Mouse (Mus musculus) lung, postnatal 0 days (tissue): ENCODE measurements around the gene Wfdc15b. TPM values are rescaled to one million over a fixed set of nuclear protein-coding genes. Genes with fewer than 3 reads are reported as not detected.
"Not testable (repeated sequence)": the region's sequence is repeated elsewhere in the genome, so short reads cannot be mapped to it uniquely, and the experiment has no call there.

Experiments
- ATAC-seq: fragments of 200-750 bp; cut with Nextera tagmentation; 2 replicates; pipeline ENCODE4 v1.8.0; 2017; ENCODE audit warnings: moderate library complexity
- DNase-seq: peaks from one replicate; pipeline ENCODE4 v3.0.0-alpha.2; 2016; ENCODE audit warnings: low spot score
- H3K27ac ChIP-seq: fragments of 300-500 bp; sonication (generic); 2 replicates; pipeline ENCODE4 v1.5.1; 2014; ENCODE audit warnings: antibody characterized with exemption, mild to moderate bottlenecking, low read length, mixed read lengths
- H3K27me3 ChIP-seq: fragments of 300-500 bp; sonication (generic); replicated peaks from 2 replicates; pipeline ENCODE4 v1.6.1; 2014; ENCODE audit warnings: low read length, mixed read lengths; ENCODE audit not compliant: insufficient read depth
- H3K36me3 ChIP-seq: fragments of 300-500 bp; sonication (generic); 2 replicates; pipeline ENCODE4 v1.6.1; 2014; ENCODE audit warnings: low read length, mixed read lengths; ENCODE audit not compliant: insufficient read depth
- H3K4me1 ChIP-seq: fragments of 300-500 bp; sonication (generic); 2 replicates; pipeline ENCODE4 v1.6.1; 2014; ENCODE audit warnings: antibody characterized with exemption, low read depth, low read length, mixed read lengths; ENCODE audit not compliant: insufficient read depth
- H3K4me2 ChIP-seq: fragments of 300-500 bp; sonication (generic); replicated peaks from 2 replicates; pipeline ENCODE4 v1.6.1; 2014; ENCODE audit warnings: low read depth, mild to moderate bottlenecking, low read length, moderate library complexity, mixed read lengths
- H3K4me3 ChIP-seq: fragments of 300-500 bp; sonication (generic); 2 replicates; pipeline ENCODE4 v1.5.1; 2014; ENCODE audit warnings: low read depth, low read length
- H3K9ac ChIP-seq: fragments of 300-500 bp; sonication (generic); replicated peaks from 2 replicates; pipeline ENCODE4 v1.6.1; 2014; ENCODE audit warnings: low read depth, mild to moderate bottlenecking
- H3K9me3 ChIP-seq: fragments of 300-500 bp; sonication (generic); 2 replicates; pipeline ENCODE4 v1.6.1; 2016; ENCODE audit warnings: low read length, mixed read lengths
- CTCF ChIP-seq: IDR thresholded peaks from 2 replicates; pipeline ENCODE4 v1.5.1; 2016; ENCODE audit warnings: antibody characterized with exemption, mild to moderate bottlenecking
- EP300 ChIP-seq: IDR thresholded peaks from 2 replicates; pipeline ENCODE4 v1.6.1; 2016; ENCODE audit warnings: antibody characterized with exemption, mild to moderate bottlenecking, control low read depth
- WGBS: fragments of 180-500 bp; shearing (Covaris S2); extraction: QIAGEN DNeasy Blood & Tissue Kit; methylation state at CpG from one replicate; pipeline ENCODE4 v1.1.7; 2014; 5-methylcytosine and 5-hydroxymethylcytosine counted together
- polyA plus RNA-seq: library from polyadenylated mRNA; unstranded; fragments of >200 nt; fragmentation: Nextera tagmentation; extraction: Ambion mirVana; gene quantifications from 2 replicates; pipeline ENCODE4 v1.2.1, GENCODE M21; 2015

The Wfdc15b gene
- not detected in 2 replicates for polyA plus RNA-seq

- no peak for TF ChIP-seq CTCF
- no peak for TF ChIP-seq EP300
- H3K27me3 ChIP-seq: no peaks in the 10 kb centered on the region
- no peak within 1 kb of the TSS for H3K4me2 ChIP-seq
- no peak within 1 kb of the TSS for H3K27ac ChIP-seq
- DNase-seq (no peak), ATAC-seq (no peak)
- no peaks in the 10 kb centered on the region for H3K9me3 ChIP-seq
- WGBS: 29% methylated on average over 11 of the region's 11 CpGs
- no peak within 1 kb of the TSS for H3K4me3 ChIP-seq
- no peaks in the 10 kb centered on the region for H3K36me3 ChIP-seq
- H3K4me1 ChIP-seq: no peaks in the 10 kb centered on the region
- no peak within 1 kb of the TSS for H3K9ac ChIP-seq
Observed at GRCm38 (mm10) chr2:164221522-164221921, at the start of gene Wfdc15b. Gene Wfdc15b (minus strand): TSS chr2:164221660.

- not testable (repeated sequence) for H3K4me3 ChIP-seq, H3K4me2 ChIP-seq, H3K9me3 ChIP-seq, H3K27ac ChIP-seq, ATAC-seq, DNase-seq, H3K4me1 ChIP-seq, H3K27me3 ChIP-seq, H3K36me3 ChIP-seq, H3K9ac ChIP-seq
- 60% methylated on average over 1 of the region's 1 CpGs for WGBS
Observed at GRCm38 (mm10) chr2:164256540-164256939, 35.1 kb upstream of the Wfdc15b start, which contains the start of gene Svs3b. Gene Svs3b (minus strand): TSS chr2:164256640.

GRCm38 (mm10) chr2:164238366-164238765, 16.9 kb upstream of the Wfdc15b start, which contains the start of gene Svs2:
Gene Svs2 (minus strand): TSS chr2:164238466.
- WGBS: 75% methylated on average over 3 of the region's 3 CpGs
- TF ChIP-seq CTCF (no peak), EP300 (no peak)
- ATAC-seq (no peak), DNase-seq (no peak)
- Histone ChIP-seq H3K9me3 (no peaks in the 10 kb centered on the region), H3K9ac (no peak within 1 kb of the TSS), H3K4me3 (no peak within 1 kb of the TSS), H3K27ac (no peak within 1 kb of the TSS), H3K4me2 (no peak within 1 kb of the TSS), H3K36me3 (no peaks in the 10 kb centered on the region), H3K4me1 (no peaks in the 10 kb centered on the region), H3K27me3 (no peaks in the 10 kb centered on the region)

- Histone ChIP-seq H3K4me1 (no peaks in the 10 kb centered on the region), H3K27me3 (no peaks in the 10 kb centered on the region), H3K9ac (no peak overlapping the region), H3K4me2 (no peak overlapping the region), H3K27ac (no peak overlapping the region), H3K9me3 (no peaks in the 10 kb centered on the region), H3K36me3 (no peaks in the 10 kb centered on the region), H3K4me3 (no peak overlapping the region)
- no peak for ATAC-seq
- WGBS: 71% methylated on average over 8 of the region's 8 CpGs
- no peak for TF ChIP-seq CTCF
- no peak for TF ChIP-seq EP300
- no peak for DNase-seq
Observed at GRCm38 (mm10) chr2:164232671-164233070, 11.2 kb upstream of the Wfdc15b start.

GRCm38 (mm10) chr2:164228361-164229070, 7.1 kb upstream of the Wfdc15b start:
- Histone ChIP-seq H3K9ac (no peak overlapping the region), H3K4me1 (no peaks in the 10 kb centered on the region), H3K4me3 (no peak overlapping the region), H3K27me3 (no peaks in the 10 kb centered on the region), H3K4me2 (no peak overlapping the region), H3K27ac (no peak overlapping the region), H3K36me3 (no peaks in the 10 kb centered on the region), H3K9me3 (no peaks in the 10 kb centered on the region)
- ATAC-seq (no peak), DNase-seq (no peak)
- TF ChIP-seq EP300 (no peak), CTCF (no peak)
- WGBS: 78% methylated on average over 8 of the region's 8 CpGs

- ATAC-seq: no peak
- no peak overlapping the region for H3K27ac ChIP-seq
Observed at GRCm38 (mm10) chr2:164219295-164219694, 2.2 kb downstream of the Wfdc15b start.

More at GRCm38 (mm10) chr2:164219295-164219694, 2.2 kb downstream of the Wfdc15b start:
- Histone ChIP-seq H3K4me3 (no peak overlapping the region), H3K36me3 (no peaks in the 10 kb centered on the region), H3K4me1 (no peaks in the 10 kb centered on the region), H3K4me2 (no peak overlapping the region), H3K9ac (no peak overlapping the region), H3K27me3 (no peaks in the 10 kb centered on the region), H3K9me3 (no peaks in the 10 kb centered on the region)
- no peak for DNase-seq
- TF ChIP-seq CTCF (no peak), EP300 (no peak)
- 83% methylated on average over 9 of the region's 9 CpGs for WGBS
